Mouse (Mus musculus) inflammation-experienced regulatory T-cells, adult 6 months (primary cell): ENCODE measurements around the gene Rack1. TPM values are rescaled to one million over a fixed set of nuclear protein-coding genes. Genes with fewer than 3 reads are reported as not detected.
"Not testable (repeated sequence)": the region's sequence is repeated elsewhere in the genome, so short reads cannot be mapped to it uniquely, and the experiment has no call there.

Source experiments
- ATAC-seq: one replicate; pipeline ENCODE4 v1.8.0; 2017
- polyA plus RNA-seq, 3 experiments: library from polyadenylated mRNA; unstranded; fragments of 100-300 nt; shearing (Covaris generic); gene quantifications; one replicate each; pipeline ENCODE4 v1.2.1; 2017

Gene Rack1
- 1,000 to 10,000 TPM; 1,163 to 1,603 (median 1,351) TPM for polyA plus RNA-seq

- ATAC-seq, result peak; percentile 94
Measured at GRCm38 (mm10) chr11:48799921-48800701, at the start of gene Rack1. Rack1 (plus strand) TSS chr11:48800332.

- no peak for ATAC-seq
Measured at GRCm38 (mm10) chr11:48750428-48750827, 49.7 kb upstream of the Rack1 start.

- not testable (repeated sequence) for ATAC-seq
Measured at GRCm38 (mm10) chr11:48753534-48753933, 46.6 kb upstream of the Rack1 start.

GRCm38 (mm10) chr11:48759021-48759420, 41.1 kb upstream of the Rack1 start:
- ATAC-seq, result no peak

GRCm38 (mm10) chr11:48764119-48764518, 36.0 kb upstream of the Rack1 start:
- no peak for ATAC-seq

GRCm38 (mm10) chr11:48767195-48767876, 32.8 kb upstream of the Rack1 start:
- no peak for ATAC-seq

GRCm38 (mm10) chr11:48771691-48772090, 28.4 kb upstream of the Rack1 start:
- no peak for ATAC-seq

GRCm38 (mm10) chr11:48774443-48775298, 25.5 kb upstream of the Rack1 start:
- no peak for ATAC-seq

- ATAC-seq, result no peak
Measured at GRCm38 (mm10) chr11:48775483-48775882, 24.6 kb upstream of the Rack1 start.

GRCm38 (mm10) chr11:48776664-48777063, 23.5 kb upstream of the Rack1 start:
- no peak for ATAC-seq

GRCm38 (mm10) chr11:48777303-48777702, 22.8 kb upstream of the Rack1 start:
- no peak for ATAC-seq

GRCm38 (mm10) chr11:48779450-48779849, 20.7 kb upstream of the Rack1 start:
- ATAC-seq, result peak; percentile 43

GRCm38 (mm10) chr11:48782243-48782642, 17.9 kb upstream of the Rack1 start:
- no peak for ATAC-seq

- ATAC-seq, result peak; percentile 98
Measured at GRCm38 (mm10) chr11:48787455-48788211, 12.5 kb upstream of the Rack1 start.

GRCm38 (mm10) chr11:48788311-48789089, 11.6 kb upstream of the Rack1 start:
- peak; percentile 55 for ATAC-seq

- no peak for ATAC-seq
Measured at GRCm38 (mm10) chr11:48789215-48789614, 10.9 kb upstream of the Rack1 start.

- ATAC-seq, result no peak
Measured at GRCm38 (mm10) chr11:48789973-48790823, 9.9 kb upstream of the Rack1 start.

- no peak for ATAC-seq
Measured at GRCm38 (mm10) chr11:48790946-48791345, 9.2 kb upstream of the Rack1 start.

- ATAC-seq, result not testable (repeated sequence)
Measured at GRCm38 (mm10) chr11:48791894-48792293, 8.2 kb upstream of the Rack1 start.

GRCm38 (mm10) chr11:48793184-48793583, 6.9 kb upstream of the Rack1 start:
- no peak for ATAC-seq
